12 mouse cellular contexts compared by ENCODE assay signal in genomic region chr7:76546456-76546855, GRCm38 (mm10).
DNase-seq lines count a peak whose midpoint lies in the region; ATAC-seq lines count a peak whose summit lies in the region.
"Had no signal": no experiment of that assay in that cellular context is flagged by ENCODE, and none has a peak within 500 bp of the region (broad histone marks: within the 10 kb centered on the region; RNA-seq: fewer than 3 reads in every experiment).

No protein-coding gene starts in this region.

- H3K9ac ChIP-seq in kidney, embryonic 15.5 days, result no peak overlapping the region
- H3K9ac ChIP-seq in forebrain, embryonic 15.5 days (replicated peaks), result no peak overlapping the region

- ATAC-seq in kidney, embryonic 15.5 days (replicated peaks; ENCODE audit: low FRiP score), result no peak; the same call in 1 of the 2 replicates
- ATAC-seq in forebrain, embryonic 15.5 days (replicated peaks), result peak; percentile 57; the same call in 1 of the 2 replicates
- ATAC-seq: intestine, embryonic 16.5 days had no signal

- no peak overlapping the region for H3K4me2 ChIP-seq in kidney, embryonic 15.5 days
- no peak overlapping the region for H3K4me2 ChIP-seq in forebrain, embryonic 15.5 days (replicated peaks)

- peak; percentile 36 for DNase-seq in kidney, adult 11 months
- peak; percentile 63 for DNase-seq in adrenal gland, adult 2 months
- peak; percentile 50 for DNase-seq in kidney, postnatal 14 days
- no peak for DNase-seq in spleen, postnatal 14 days (ENCODE audit: low spot score in 2 of 2)
- DNase-seq in thymus, adult 18-20 months, result no peak
- DNase-seq in thymus, postnatal 36 days, result no peak
- DNase-seq: cerebellum, postnatal 36 days; liver; retina, postnatal 1 day had no signal

- no peaks in the 10 kb centered on the region for H3K27me3 ChIP-seq in kidney, embryonic 15.5 days
- no peaks in the 10 kb centered on the region for H3K27me3 ChIP-seq in forebrain, embryonic 15.5 days

- H3K27ac ChIP-seq in kidney, embryonic 15.5 days, result no peak overlapping the region
- no peak overlapping the region for H3K27ac ChIP-seq in forebrain, embryonic 15.5 days (replicated peaks)

- no peak overlapping the region for H3K4me3 ChIP-seq in kidney, embryonic 15.5 days (replicated peaks)
- no peak overlapping the region for H3K4me3 ChIP-seq in forebrain, embryonic 15.5 days

- WGBS in kidney, embryonic 15.5 days, result 40% methylated on average over 2 of the region's 2 CpGs
- 25% methylated on average over 2 of the region's 2 CpGs for WGBS in forebrain, embryonic 15.5 days

- H3K4me1 ChIP-seq in kidney, embryonic 15.5 days, result 0 out of 2 replicates have a peak, but pooled peaks cover 7% of the 10 kb centered on the region
- peaks cover 8% of the 10 kb centered on the region for H3K4me1 ChIP-seq in forebrain, embryonic 15.5 days

- H3K36me3 ChIP-seq in kidney, embryonic 15.5 days, result no peaks in the 10 kb centered on the region
- no peaks in the 10 kb centered on the region for H3K36me3 ChIP-seq in forebrain, embryonic 15.5 days

- H3K9me3 ChIP-seq in kidney, embryonic 15.5 days (replicated peaks), result no peaks in the 10 kb centered on the region
- H3K9me3 ChIP-seq in forebrain, embryonic 15.5 days, result no peaks in the 10 kb centered on the region

Comparison
In these comparisons a context has a peak if more than half of its experiments do, and no peak if none do; other contexts are left out.
1. DNase-seq: peak in kidney, adult 11 months (single experiment), adrenal gland, adult 2 months (single experiment) and kidney, postnatal 14 days (single experiment); none in spleen, postnatal 14 days (0 of 2), thymus, adult 18-20 months (0 of 2) and thymus, postnatal 36 days (0 of 2).